Mouse (Mus musculus): ENCODE results near the gene Dctn2. TPM values are rescaled to one million over a fixed set of nuclear protein-coding genes. Genes with fewer than 3 reads are reported as not detected.

Dctn2 gene
- polyA plus RNA-seq, 1 experiment from 2014 or later, result 234 TPM

- H3K4me3 ChIP-seq, result no peak overlapping the region
- no peaks in the 10 kb centered on the region for H3K27me3 ChIP-seq
- no peak overlapping the region for H3K27ac ChIP-seq
- WGBS, result 31% methylated on average over 9 of the region's 9 CpGs
- H3K4me1 ChIP-seq, result peaks cover 6% of the 10 kb centered on the region; the same call in 1 of the 2 replicates
- no peak overlapping the region for H3K4me2 ChIP-seq (replicated peaks)
- H3K9ac ChIP-seq, result no peak overlapping the region
- ATAC-seq (ENCODE audit: low FRiP score), result peak; percentile 40; the same call in 1 of the 2 replicates
- H3K9me3 ChIP-seq (replicated peaks), result no peaks in the 10 kb centered on the region
- H3K36me3 ChIP-seq, result peaks cover 70% of the 10 kb centered on the region
Measured at GRCm38 (mm10) chr10:127236541-127236940, 29.6 kb upstream of the Dctn2 start.

GRCm38 (mm10) chr10:127238241-127238824 is 27.8 kb upstream of the Dctn2 start:
- Histone ChIP-seq H3K9me3 (replicated peaks) (no peaks in the 10 kb centered on the region), H3K36me3 (peaks cover 83% of the 10 kb centered on the region), H3K4me3 (no peak overlapping the region), H3K27ac (no peak overlapping the region), H3K9ac (no peak overlapping the region), H3K27me3 (no peaks in the 10 kb centered on the region), H3K4me2 (replicated peaks) (no peak overlapping the region), H3K4me1 (peaks cover 6% of the 10 kb centered on the region; the same call in 1 of the 2 replicates)
- ATAC-seq (ENCODE audit: low FRiP score), result no peak
- 66% methylated on average over 18 of the region's 18 CpGs for WGBS

GRCm38 (mm10) chr10:127250810-127251209 is 15.4 kb upstream of the Dctn2 start:
- H3K27ac ChIP-seq, result no peak overlapping the region
- WGBS, result 85% methylated on average over 5 of the region's 5 CpGs
- H3K36me3 ChIP-seq, result peaks cover 22% of the 10 kb centered on the region
- no peak overlapping the region for H3K4me3 ChIP-seq
- H3K9me3 ChIP-seq (replicated peaks), result no peaks in the 10 kb centered on the region
- no peak for ATAC-seq (ENCODE audit: low FRiP score)
- H3K9ac ChIP-seq, result no peak overlapping the region
- no peaks in the 10 kb centered on the region for H3K4me1 ChIP-seq
- H3K4me2 ChIP-seq (replicated peaks), result no peak overlapping the region
- H3K27me3 ChIP-seq, result no peaks in the 10 kb centered on the region

DNA sequence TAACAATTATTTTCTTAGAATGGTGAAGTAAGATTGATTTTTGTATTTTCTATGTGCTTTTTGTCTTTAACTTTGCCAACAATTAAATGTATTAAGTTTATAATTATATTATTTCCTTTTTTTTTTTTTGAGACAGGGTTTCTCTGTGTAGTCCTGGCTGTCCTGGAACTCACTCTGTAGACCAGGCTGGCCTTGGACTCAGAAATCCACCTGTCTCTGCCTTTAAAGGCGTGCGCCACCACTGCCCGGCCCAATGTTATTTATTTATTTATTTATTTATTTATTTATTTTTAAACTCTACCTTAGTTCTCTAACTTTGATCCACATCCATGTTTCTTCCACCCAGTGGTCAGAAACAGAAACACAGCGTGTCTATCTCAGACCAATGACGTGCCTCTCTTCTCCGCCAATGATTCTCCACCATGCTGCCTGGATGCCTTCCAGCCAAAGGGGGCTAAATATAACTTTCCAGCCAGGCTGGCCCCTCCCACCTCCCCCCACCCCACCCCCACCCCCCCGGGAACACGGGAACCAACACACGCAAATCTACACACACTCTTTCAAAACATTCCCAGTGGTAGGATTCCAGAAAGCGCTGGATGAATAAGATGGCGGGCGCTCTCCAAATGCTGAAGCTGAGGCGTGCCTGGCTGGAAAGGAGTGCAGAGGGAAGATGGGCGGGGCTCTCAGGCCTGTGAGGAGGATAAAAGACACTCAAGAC is 10.4 kb upstream of the Dctn2 start:
- peak overlapping the region; percentile 34 for H3K4me2 ChIP-seq (replicated peaks)
- no peaks in the 10 kb centered on the region for H3K27me3 ChIP-seq
- no peak overlapping the region for H3K4me3 ChIP-seq
- no peaks in the 10 kb centered on the region; the same call in 1 of the 2 replicates for H3K36me3 ChIP-seq
- ATAC-seq (ENCODE audit: low FRiP score), result no peak
- WGBS, result 26% methylated on average over 14 of the region's 14 CpGs
- H3K9me3 ChIP-seq (replicated peaks), result no peaks in the 10 kb centered on the region
- H3K4me1 ChIP-seq, result peaks cover 27% of the 10 kb centered on the region
- no peak overlapping the region for H3K27ac ChIP-seq
- no peak overlapping the region for H3K9ac ChIP-seq

DNA sequence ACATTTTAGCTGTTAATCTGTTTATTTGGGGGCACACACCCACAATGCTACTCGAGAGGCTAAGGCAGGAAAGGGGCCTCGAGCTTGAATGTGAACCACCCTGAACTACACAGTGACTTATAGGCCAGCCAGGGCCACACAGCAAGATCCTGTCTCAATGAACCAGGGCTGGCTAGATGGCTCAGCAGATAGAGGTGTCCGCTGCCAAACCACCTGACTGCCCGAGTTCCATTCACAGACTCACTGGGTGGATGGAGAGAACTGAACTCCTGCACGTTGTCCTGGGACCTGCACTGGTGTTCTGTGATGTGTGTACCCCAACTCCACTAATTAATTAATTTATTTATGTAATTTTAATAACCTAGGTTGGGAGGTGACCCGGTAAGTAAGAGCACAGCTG is 8.4 kb upstream of the Dctn2 start:
- no peak overlapping the region for H3K27ac ChIP-seq
- no peak overlapping the region for H3K4me3 ChIP-seq
- H3K36me3 ChIP-seq, result no peaks in the 10 kb centered on the region
- H3K4me1 ChIP-seq, result peaks cover 40% of the 10 kb centered on the region
- H3K4me2 ChIP-seq (replicated peaks), result no peak overlapping the region
- H3K9ac ChIP-seq, result no peak overlapping the region
- H3K27me3 ChIP-seq, result no peaks in the 10 kb centered on the region; the same call in 1 of the 2 replicates
- WGBS, result 85% methylated on average over 6 of the region's 6 CpGs
- ATAC-seq (ENCODE audit: low FRiP score), result no peak
- H3K9me3 ChIP-seq (replicated peaks), result no peaks in the 10 kb centered on the region

DNA sequence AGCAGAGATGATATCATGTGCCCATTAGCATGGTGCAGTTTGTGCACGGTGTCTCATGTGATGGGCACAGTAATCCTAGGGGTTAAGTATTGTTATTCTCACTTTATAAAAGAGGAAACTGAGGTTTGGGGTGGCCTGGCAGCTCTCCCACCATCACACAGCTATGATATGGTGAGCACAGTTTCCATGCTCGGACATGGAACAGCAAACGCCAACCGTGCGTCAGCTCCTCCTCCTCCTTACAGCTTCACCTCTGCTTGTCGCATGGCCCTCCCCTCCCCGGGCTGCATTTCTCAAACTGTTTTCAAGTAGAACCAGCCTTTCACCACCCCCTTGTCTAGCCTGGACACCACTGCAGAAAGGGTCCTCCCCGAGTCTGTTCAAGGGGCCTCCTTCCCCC is 7.7 kb upstream of the Dctn2 start:
- WGBS, result 70% methylated on average over 8 of the region's 8 CpGs
- H3K36me3 ChIP-seq, result no peaks in the 10 kb centered on the region
- ATAC-seq (ENCODE audit: low FRiP score), result no peak
- peak overlapping the region; percentile 74 for H3K4me2 ChIP-seq (replicated peaks)
- H3K4me1 ChIP-seq, result peaks cover 44% of the 10 kb centered on the region
- H3K4me3 ChIP-seq, result no peak overlapping the region
- H3K27ac ChIP-seq, result no peak overlapping the region
- no peak overlapping the region for H3K9ac ChIP-seq
- peaks cover 5% of the 10 kb centered on the region for H3K27me3 ChIP-seq
- H3K9me3 ChIP-seq (replicated peaks), result no peaks in the 10 kb centered on the region

- 63% methylated on average over 15 of the region's 15 CpGs for WGBS
- H3K4me2 ChIP-seq (replicated peaks), result peak overlapping the region; percentile 74
- H3K27me3 ChIP-seq, result peaks cover 14% of the 10 kb centered on the region
- peak overlapping the region; percentile 89 for H3K27ac ChIP-seq
- ATAC-seq (ENCODE audit: low FRiP score), result no peak
- H3K4me3 ChIP-seq, result peak overlapping the region; percentile 53
- H3K9ac ChIP-seq, result peak overlapping the region; percentile 84
- no peaks in the 10 kb centered on the region for H3K9me3 ChIP-seq (replicated peaks)
- H3K4me1 ChIP-seq, result peaks cover 48% of the 10 kb centered on the region
- no peaks in the 10 kb centered on the region for H3K36me3 ChIP-seq
Measured at GRCm38 (mm10) chr10:127261706-127262547, 4.2 kb upstream of the Dctn2 start.

- Histone ChIP-seq H3K4me3 (peak within 1 kb of the TSS; percentile 53), H3K4me2 (replicated peaks) (peak within 1 kb of the TSS; percentile 74), H3K4me1 (peaks cover 55% of the 10 kb centered on the region), H3K36me3 (no peaks in the 10 kb centered on the region), H3K27ac (peak within 1 kb of the TSS; percentile 89), H3K27me3 (peaks cover 14% of the 10 kb centered on the region), H3K9ac (peak within 1 kb of the TSS; percentile 84), H3K9me3 (replicated peaks) (no peaks in the 10 kb centered on the region)
- peak; percentile 51 for ATAC-seq (ENCODE audit: low FRiP score)
- under 1% methylated on average over 53 of the region's 53 CpGs for WGBS
Measured at GRCm38 (mm10) chr10:127262548-127263398, 3.4 kb upstream of the Dctn2 start, which contains the start of gene Kif5a. Gene Kif5a (minus strand): TSS chr10:127263348.

- H3K36me3 ChIP-seq, result peaks cover 3% of the 10 kb centered on the region
- H3K9ac ChIP-seq, result peak overlapping the region; percentile 84; the same call in 1 of the 2 replicates
- H3K4me3 ChIP-seq, result 0 out of 2 replicates have a peak overlapping the region, but pooled peaks have one; percentile 53
- H3K4me1 ChIP-seq, result peaks cover 56% of the 10 kb centered on the region
- H3K4me2 ChIP-seq (replicated peaks), result peak overlapping the region; percentile 74
- peaks cover 14% of the 10 kb centered on the region for H3K27me3 ChIP-seq
- no peaks in the 10 kb centered on the region for H3K9me3 ChIP-seq (replicated peaks)
- no peak for ATAC-seq (ENCODE audit: low FRiP score)
- H3K27ac ChIP-seq, result peak overlapping the region; percentile 89; the same call in 1 of the 2 replicates
- 30% methylated on average over 3 of the region's 3 CpGs for WGBS
Measured at GRCm38 (mm10) chr10:127263631-127264030, 2.5 kb upstream of the Dctn2 start.

DNA sequence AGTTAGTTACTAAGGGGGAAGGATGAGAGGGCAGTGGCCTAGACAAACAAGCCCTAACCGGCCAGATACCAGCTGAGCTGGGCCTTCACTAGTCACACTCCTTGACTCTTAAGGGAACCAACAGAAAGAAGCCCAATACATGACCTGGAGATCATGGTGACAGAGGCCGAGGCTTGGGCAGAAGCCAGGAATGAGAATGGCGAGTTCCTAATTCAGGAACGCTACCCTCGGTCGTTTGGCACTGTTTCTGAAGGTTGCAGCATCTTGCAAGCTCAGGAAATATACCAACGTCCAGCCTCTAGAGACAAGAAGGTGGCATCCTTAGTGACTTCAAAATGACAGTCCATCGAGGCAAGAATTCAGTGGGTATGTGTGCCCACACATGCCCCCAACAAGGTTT is 1.8 kb upstream of the Dctn2 start:
- no peak overlapping the region for H3K27ac ChIP-seq
- no peak overlapping the region for H3K4me3 ChIP-seq
- peaks cover 9% of the 10 kb centered on the region for H3K36me3 ChIP-seq
- ATAC-seq (ENCODE audit: low FRiP score), result no peak
- whole genome bisulfite sequencing, result 79% methylated on average over 8 of the region's 8 CpGs
- no peak overlapping the region for H3K9ac ChIP-seq
- no peak overlapping the region for H3K4me2 ChIP-seq (replicated peaks)
- no peaks in the 10 kb centered on the region for H3K9me3 ChIP-seq (replicated peaks)
- H3K27me3 ChIP-seq, result peaks cover 14% of the 10 kb centered on the region
- peaks cover 55% of the 10 kb centered on the region for H3K4me1 ChIP-seq

- 62% methylated on average over 4 of the region's 4 CpGs for WGBS
- H3K4me1 ChIP-seq, result peaks cover 51% of the 10 kb centered on the region
Measured at GRCm38 (mm10) chr10:127264971-127265370, 1.2 kb upstream of the Dctn2 start.

More at GRCm38 (mm10) chr10:127264971-127265370, 1.2 kb upstream of the Dctn2 start:
- Histone ChIP-seq H3K9ac (no peak overlapping the region), H3K9me3 (replicated peaks) (no peaks in the 10 kb centered on the region), H3K4me3 (no peak overlapping the region), H3K36me3 (peaks cover 11% of the 10 kb centered on the region), H3K27ac (no peak overlapping the region), H3K27me3 (peaks cover 14% of the 10 kb centered on the region), H3K4me2 (replicated peaks) (no peak overlapping the region)
- ATAC-seq (ENCODE audit: low FRiP score), result no peak
